ENCODE assay signal across 8 mouse cellular contexts in genomic region chr4:106562837-106563790, GRCm38 (mm10). TPM values are rescaled to one million over a fixed set of nuclear protein-coding genes. Genes with fewer than 3 reads are reported as not detected.
DNase-seq lines count a peak whose midpoint lies in the region; ATAC-seq and TF ChIP-seq lines count a peak whose summit lies in the region.

No protein-coding gene starts in this region.

- H3K27ac ChIP-seq in cortical plate, adult 2 months (ENCODE audit: insufficient read depth, low read length), result no peak overlapping the region
- H3K27ac ChIP-seq in embryonic facial prominence, embryonic 15.5 days (replicated peaks), result no peak overlapping the region
- no peak overlapping the region for H3K27ac ChIP-seq in midbrain, embryonic 12.5 days (replicated peaks)

- no peaks in the 10 kb centered on the region; the same call in 1 of the 2 replicates for H3K4me1 ChIP-seq in cortical plate, adult 2 months (ENCODE audit: control insufficient read depth, insufficient read depth, low read length)
- peaks cover 31% of the 10 kb centered on the region for H3K4me1 ChIP-seq in embryonic facial prominence, embryonic 15.5 days
- peaks cover 33% of the 10 kb centered on the region for H3K4me1 ChIP-seq in midbrain, embryonic 12.5 days

- ATAC-seq in embryonic facial prominence, embryonic 15.5 days (ENCODE audit: insufficient number of reproducible peaks, low FRiP score, low TSS enrichment, low read depth), result no peak
- no peak for ATAC-seq in midbrain, embryonic 12.5 days (ENCODE audit: low FRiP score, low read depth)

- H3K4me3 ChIP-seq in cortical plate, adult 2 months (ENCODE audit: insufficient read depth, low read length), result peak overlapping the region; percentile 96
- peak overlapping the region; percentile 81 for H3K4me3 ChIP-seq in embryonic facial prominence, embryonic 15.5 days (replicated peaks)
- peak overlapping the region; percentile 90 for H3K4me3 ChIP-seq in midbrain, embryonic 12.5 days

- peak overlapping the region; percentile 83 for H3K4me2 ChIP-seq in embryonic facial prominence, embryonic 15.5 days (replicated peaks)
- peak overlapping the region; percentile 87 for H3K4me2 ChIP-seq in midbrain, embryonic 12.5 days (replicated peaks)

- WGBS in embryonic facial prominence, embryonic 15.5 days, result 53% methylated on average over 9 of the region's 9 CpGs
- 49% methylated on average over 9 of the region's 9 CpGs for WGBS in midbrain, embryonic 12.5 days

- H3K9ac ChIP-seq in embryonic facial prominence, embryonic 15.5 days, result no peak overlapping the region
- peak overlapping the region; percentile 88 for H3K9ac ChIP-seq in midbrain, embryonic 12.5 days (replicated peaks)

- H3K27me3 ChIP-seq in embryonic facial prominence, embryonic 15.5 days, result no peaks in the 10 kb centered on the region
- H3K27me3 ChIP-seq in midbrain, embryonic 12.5 days, result no peaks in the 10 kb centered on the region

- TF ChIP-seq CTCF in cortical plate, adult 2 months (IDR thresholded peaks at IDR 0.05; ENCODE audit: extremely low read depth, insufficient read depth, low read length), result no peak

- DNase-seq in kidney, adult 9 months, result peak; percentile 80
- DNase-seq in natural killer cell, adult 2 months (ENCODE audit: low spot score in 2 of 2), result no peak
- DNase-seq in thymus, postnatal 36 days, result no peak
- DNase-seq in spleen, postnatal 36 days (ENCODE audit: low spot score in 2 of 2), result no peak
- DNase-seq in adrenal gland, postnatal 36 days, result no peak

- H3K36me3 ChIP-seq in embryonic facial prominence, embryonic 15.5 days, result peaks cover 24% of the 10 kb centered on the region; the same call in 1 of the 2 replicates
- H3K36me3 ChIP-seq in midbrain, embryonic 12.5 days, result peaks cover 42% of the 10 kb centered on the region

- TF ChIP-seq POLR2A in cortical plate, adult 2 months (IDR thresholded peaks at IDR 0.05; ENCODE audit: extremely low read depth, insufficient read depth, low read length), result no peak

- H3K9me3 ChIP-seq in embryonic facial prominence, embryonic 15.5 days (replicated peaks), result no peaks in the 10 kb centered on the region
- H3K9me3 ChIP-seq in midbrain, embryonic 12.5 days, result no peaks in the 10 kb centered on the region

RNA-seq across cellular contexts. Expression of gene Dhcr24, which starts 2.3 kb away (rescaled TPM):
- polyA plus RNA-seq in cortical plate, adult 2 months (2012; rRNA removed), result 95.3 and 97.6 TPM in 2 replicates
- polyA plus RNA-seq in embryonic facial prominence, embryonic 15.5 days (2015; fragmentation: Nextera tagmentation; extraction: Ambion mirVana), result 4.5 and 5.7 TPM in 2 replicates
- polyA plus RNA-seq in midbrain, embryonic 12.5 days (2016; fragmentation: Nextera tagmentation; extraction: Ambion mirVana), result 6.7 and 7.7 TPM in 2 replicates
- total RNA-seq in adrenal gland, postnatal 36 days (2021), result 100 to 1,000 TPM in 1 of 2 experiments, 10 to 100 TPM in 1; 74.5 to 299 TPM

RNA-seq across cellular contexts. Expression of gene Lexm, which starts 53.9 kb away (rescaled TPM):
- 0.08 and 0.11 TPM in 2 replicates for polyA plus RNA-seq in cortical plate, adult 2 months (2012; rRNA removed)
- 0.24 TPM in 1 of 2 replicates, not detected in the other for polyA plus RNA-seq in embryonic facial prominence, embryonic 15.5 days (2015; fragmentation: Nextera tagmentation; extraction: Ambion mirVana)
- polyA plus RNA-seq in midbrain, embryonic 12.5 days (2016; fragmentation: Nextera tagmentation; extraction: Ambion mirVana), result 0.27 and 0.79 TPM in 2 replicates
- total RNA-seq in adrenal gland, postnatal 36 days (2021), result not detected

RNA-seq across cellular contexts. Expression of gene Ttc22, which starts 59.1 kb away (rescaled TPM):
- polyA plus RNA-seq in cortical plate, adult 2 months (2012; rRNA removed), result 1.3 and 1.9 TPM in 2 replicates
- polyA plus RNA-seq in embryonic facial prominence, embryonic 15.5 days (2015; fragmentation: Nextera tagmentation; extraction: Ambion mirVana), result 9.8 and 12.4 TPM in 2 replicates
- 0.40 and 0.58 TPM in 2 replicates for polyA plus RNA-seq in midbrain, embryonic 12.5 days (2016; fragmentation: Nextera tagmentation; extraction: Ambion mirVana)
- total RNA-seq in adrenal gland, postnatal 36 days (2021), result not detected

Comparison
In these comparisons a context has a peak if more than half of its experiments do, and no peak if none do; other contexts are left out.
1. RNA of gene Dhcr24, which starts 2.3 kb away (polyA plus RNA-seq): 95.3 to 97.6 TPM in cortical plate, adult 2 months; 6.7 to 7.7 TPM in midbrain, embryonic 12.5 days and 4.5 to 5.7 TPM in embryonic facial prominence, embryonic 15.5 days; every median in the first group is over 10 times any median in the second.
2. Peak in every context shown above with its lines, with median percentiles within 50 percentile points of each other: H3K4me3 ChIP-seq.